ENCODE assay signal across 18 mouse cellular contexts in genomic region chr2:25657246-25657645, GRCm38 (mm10). TPM values are rescaled to one million over a fixed set of nuclear protein-coding genes. Genes with fewer than 3 reads are reported as not detected.
A peak's percentile ranks its signal among the peaks of the same experiment; 100 is the strongest.
DNase-seq lines count a peak whose midpoint lies in the region; ATAC-seq lines count a peak whose summit lies in the region.
"Had no signal": no experiment of that assay in that cellular context is flagged by ENCODE, and none has a peak within 500 bp of the region (broad histone marks: within the 10 kb centered on the region; RNA-seq: fewer than 3 reads in every experiment).

No protein-coding gene starts in this region.

- intact Hi-C loops in heart, postnatal 10 days (cut with DNase I) = no loop called here

- no peaks in the 10 kb centered on the region for H3K9me3 ChIP-seq in heart, embryonic 10.5 days
- H3K9me3 ChIP-seq: kidney, embryonic 15.5 days; liver, embryonic 13.5 days had no signal

- H3K36me3 ChIP-seq in heart, embryonic 10.5 days = no peaks in the 10 kb centered on the region
- H3K36me3 ChIP-seq: kidney, embryonic 15.5 days; liver, embryonic 13.5 days had no signal

- no peak for ATAC-seq in frontal cortex, adult (ENCODE audit: low TSS enrichment)
- ATAC-seq: forebrain, embryonic 16.5 days had no signal

- DNase-seq in heart, postnatal 10 days = peak; percentile 34 to 40
- DNase-seq in heart, embryonic 10.5 days (ENCODE audit: low spot score) = no peak
- peak; percentile 26 for DNase-seq in 3T3-L1 (ENCODE audit: low read depth, low spot score)
- DNase-seq in Muller cell, postnatal 12 days (ENCODE audit: inconsistent ontology term) = peak; percentile 57
- peak; percentile 31 for DNase-seq in cerebellum, adult 8-10 months
- no peak for DNase-seq in urinary bladder, postnatal 14 days (ENCODE audit: low spot score)
- DNase-seq: embryo, embryonic 11 days; liver, embryonic 13.5 days; right cerebral cortex, postnatal 25 days; thymus, adult 2 months had no signal

- H3K4me3 ChIP-seq in heart, embryonic 10.5 days = no peak overlapping the region
- H3K4me3 ChIP-seq: kidney, embryonic 15.5 days; liver, embryonic 13.5 days had no signal

- 75% methylated on average over 4 of the region's 4 CpGs for WGBS in heart, embryonic 10.5 days

- no peaks in the 10 kb centered on the region for H3K4me1 ChIP-seq in heart, embryonic 10.5 days
- H3K4me1 ChIP-seq: liver, embryonic 13.5 days had no signal

- H3K27me3 ChIP-seq in heart, embryonic 10.5 days (ENCODE audit: insufficient read depth, poor library complexity, severe bottlenecking) = peaks cover 21% of the 10 kb centered on the region
- H3K27me3 ChIP-seq: kidney, embryonic 15.5 days; liver, embryonic 13.5 days had no signal

- no peak overlapping the region for H3K27ac ChIP-seq in heart, embryonic 10.5 days
- H3K27ac ChIP-seq: kidney, embryonic 15.5 days; liver, embryonic 13.5 days had no signal

RNA-seq across cellular contexts. Expression of gene Lcn5, which starts 0.5 kb away (rescaled TPM):
- not detected for total RNA-seq in heart, postnatal 10 days (2021)
- polyA plus RNA-seq in heart, embryonic 10.5 days (2016; fragmentation: Nextera tagmentation; extraction: Ambion mirVana) = not detected in 2 replicates
- total RNA-seq: gastrocnemius, postnatal 25 days; layer of hippocampus, adult 8-10 months; left cerebral cortex, postnatal 14 days had no signal
- polyA plus RNA-seq: forebrain, embryonic 16.5 days; heart, postnatal 0 days; kidney, embryonic 15.5 days; liver, embryonic 13.5 days; midbrain, embryonic 11.5 days; thymus, adult 2 months had no signal

RNA-seq across cellular contexts. Expression of gene Lcn8, which starts 4.3 kb away (rescaled TPM):
- total RNA-seq in heart, postnatal 10 days (2021) = 1 to 10 TPM in 1 of 2 experiments, under 1 TPM in 1; 0.99 to 1.0 TPM
- polyA plus RNA-seq in heart, embryonic 10.5 days (2016; fragmentation: Nextera tagmentation; extraction: Ambion mirVana) = not detected in 2 replicates
- total RNA-seq: layer of hippocampus, adult 8-10 months; left cerebral cortex, postnatal 14 days had no signal
- polyA plus RNA-seq: forebrain, embryonic 16.5 days; heart, postnatal 0 days; kidney, embryonic 15.5 days; liver, embryonic 13.5 days; midbrain, embryonic 11.5 days had no signal

RNA-seq across cellular contexts. Expression of gene Lcn6, which starts 19.3 kb away (rescaled TPM):
- not detected for total RNA-seq in heart, postnatal 10 days (2021)
- not detected in 2 replicates for polyA plus RNA-seq in heart, embryonic 10.5 days (2016; fragmentation: Nextera tagmentation; extraction: Ambion mirVana)
- total RNA-seq: gastrocnemius, postnatal 25 days; layer of hippocampus, adult 8-10 months; left cerebral cortex, postnatal 14 days had no signal
- polyA plus RNA-seq: forebrain, embryonic 16.5 days; heart, postnatal 0 days; kidney, embryonic 15.5 days; liver, embryonic 13.5 days; midbrain, embryonic 11.5 days had no signal

RNA-seq across cellular contexts. Expression of gene Lcn10, which starts 25.3 kb away (rescaled TPM):
- not detected for total RNA-seq in heart, postnatal 10 days (2021)
- polyA plus RNA-seq in heart, embryonic 10.5 days (2016; fragmentation: Nextera tagmentation; extraction: Ambion mirVana) = not detected in 2 replicates
- total RNA-seq: gastrocnemius, postnatal 25 days; layer of hippocampus, adult 8-10 months; left cerebral cortex, postnatal 14 days had no signal
- polyA plus RNA-seq: forebrain, embryonic 16.5 days; heart, postnatal 0 days; kidney, embryonic 15.5 days; liver, embryonic 13.5 days; midbrain, embryonic 11.5 days had no signal

RNA-seq across cellular contexts. Expression of gene Fcna, which starts 29.4 kb away (rescaled TPM):
- total RNA-seq in heart, postnatal 10 days (2021) = 1 to 10 TPM; 2.7 to 3.7 TPM
- 0.26 and 1.5 TPM in 2 replicates for polyA plus RNA-seq in heart, embryonic 10.5 days (2016; fragmentation: Nextera tagmentation; extraction: Ambion mirVana)

Comparison
In these comparisons a context has a peak if more than half of its experiments do, and no peak if none do; other contexts are left out.
1. DNase-seq: peak in heart, postnatal 10 days (2 of 2), 3T3-L1 (single experiment), Muller cell, postnatal 12 days (single experiment) and cerebellum, adult 8-10 months (single experiment); none in heart, embryonic 10.5 days (single experiment) and urinary bladder, postnatal 14 days (single experiment).